Mouse (Mus musculus) olfactory bulb, adult 2 months (tissue): ENCODE results near the gene Wdr82. TPM values are rescaled to one million over a fixed set of nuclear protein-coding genes. Genes with fewer than 3 reads are reported as not detected.
A peak's percentile ranks its signal among the peaks of the same experiment; 100 is the strongest.

Experiments used
- H3K27ac ChIP-seq: fragments of 200-500 bp; 2 replicates; pipeline ENCODE4 v1.5.1; 2012; ENCODE audit warnings: low read depth, low read length; ENCODE audit not compliant: insufficient read depth
- H3K4me1 ChIP-seq: fragments of 200-500 bp; 2 replicates; pipeline ENCODE4 v1.6.1; 2012; ENCODE audit warnings: low read length; ENCODE audit not compliant: control insufficient read depth, insufficient read depth
- H3K4me3 ChIP-seq: fragments of 200-500 bp; 2 replicates; pipeline ENCODE4 v1.5.1; 2012; ENCODE audit warnings: mild to moderate bottlenecking, low read depth, low read length, moderate library complexity; ENCODE audit not compliant: insufficient read depth
- CTCF ChIP-seq: fragments of 200-500 bp; IDR thresholded peaks from 2 replicates; pipeline ENCODE4 v1.5.1; 2012; ENCODE audit warnings: low read depth, mild to moderate bottlenecking, low read length, moderate library complexity; ENCODE audit not compliant: insufficient read depth
- POLR2A ChIP-seq: fragments of 200-500 bp; IDR thresholded peaks from 2 replicates; pipeline ENCODE4 v1.6.1; 2012; ENCODE audit warnings: mild to moderate bottlenecking, low read depth, low read length, moderate library complexity; ENCODE audit not compliant: insufficient read depth
- WGBS: fragments of 180-500 bp; shearing (Covaris S2); methylation state at CpG from one replicate; pipeline ENCODE4 v1.1.7; 2018; 5-methylcytosine and 5-hydroxymethylcytosine counted together
- polyA plus RNA-seq: library from polyadenylated mRNA; stranded (reverse); fragments of >200 nt; gene quantifications from 2 replicates; pipeline ENCODE4 v1.2.4, GENCODE M21; 2012; ENCODE audit warnings: low replicate concordance; ENCODE audit not compliant: missing spikeins, insufficient read depth, insufficient read length

The Wdr82 gene
- polyA plus RNA-seq, 1 experiment: not detected

- no peak overlapping the region for H3K4me3 ChIP-seq
- WGBS: 79% methylated on average over 2 of the region's 2 CpGs
These were observed 25.1 kb upstream of the Wdr82 start for GRCm38 (mm10) chr9:106145582-106145981.

DNA sequence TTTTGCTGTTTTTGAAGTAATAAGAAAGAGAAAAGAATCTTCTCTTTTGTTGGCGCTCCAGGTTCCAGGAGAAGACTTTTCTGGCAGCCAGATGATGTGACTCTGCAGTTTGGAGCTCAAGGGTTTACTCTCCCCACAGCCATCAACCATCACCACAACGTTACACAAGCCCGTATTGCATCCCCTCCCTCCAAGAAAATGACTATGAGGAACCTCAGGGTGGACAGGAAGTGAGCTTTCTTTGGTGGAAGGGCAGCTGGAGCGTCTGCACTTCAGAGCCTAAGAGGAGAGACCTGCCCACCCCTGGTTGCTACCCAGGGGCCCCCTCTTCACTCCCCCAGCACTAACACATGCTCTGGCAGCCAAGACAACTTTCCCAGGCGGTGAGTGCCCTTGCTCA, 23.4 kb upstream of the Wdr82 start:
- TF ChIP-seq POLR2A (no peak), CTCF (no peak)
- H3K4me1 ChIP-seq: peaks cover 14% of the 10 kb centered on the region
- WGBS: 67% methylated on average over 5 of the region's 5 CpGs
- H3K4me3 ChIP-seq: no peak overlapping the region
- H3K27ac ChIP-seq: no peak overlapping the region

More at GRCm38 (mm10) chr9:106145582-106145981, 25.1 kb upstream of the Wdr82 start:
- H3K4me1 ChIP-seq: peaks cover 14% of the 10 kb centered on the region
- TF ChIP-seq CTCF (no peak), POLR2A (no peak)
- no peak overlapping the region for H3K27ac ChIP-seq

- Histone ChIP-seq H3K4me1 (peaks cover 14% of the 10 kb centered on the region), H3K4me3 (0 out of 2 replicates have a peak overlapping the region, but pooled peaks have one; percentile 4), H3K27ac (no peak overlapping the region)
- no peak for TF ChIP-seq CTCF
- TF ChIP-seq POLR2A: no peak
- 10% methylated on average over 10 of the region's 10 CpGs for WGBS
These were observed 22.8 kb upstream of the Wdr82 start for GRCm38 (mm10) chr9:106147851-106148431.

DNA sequence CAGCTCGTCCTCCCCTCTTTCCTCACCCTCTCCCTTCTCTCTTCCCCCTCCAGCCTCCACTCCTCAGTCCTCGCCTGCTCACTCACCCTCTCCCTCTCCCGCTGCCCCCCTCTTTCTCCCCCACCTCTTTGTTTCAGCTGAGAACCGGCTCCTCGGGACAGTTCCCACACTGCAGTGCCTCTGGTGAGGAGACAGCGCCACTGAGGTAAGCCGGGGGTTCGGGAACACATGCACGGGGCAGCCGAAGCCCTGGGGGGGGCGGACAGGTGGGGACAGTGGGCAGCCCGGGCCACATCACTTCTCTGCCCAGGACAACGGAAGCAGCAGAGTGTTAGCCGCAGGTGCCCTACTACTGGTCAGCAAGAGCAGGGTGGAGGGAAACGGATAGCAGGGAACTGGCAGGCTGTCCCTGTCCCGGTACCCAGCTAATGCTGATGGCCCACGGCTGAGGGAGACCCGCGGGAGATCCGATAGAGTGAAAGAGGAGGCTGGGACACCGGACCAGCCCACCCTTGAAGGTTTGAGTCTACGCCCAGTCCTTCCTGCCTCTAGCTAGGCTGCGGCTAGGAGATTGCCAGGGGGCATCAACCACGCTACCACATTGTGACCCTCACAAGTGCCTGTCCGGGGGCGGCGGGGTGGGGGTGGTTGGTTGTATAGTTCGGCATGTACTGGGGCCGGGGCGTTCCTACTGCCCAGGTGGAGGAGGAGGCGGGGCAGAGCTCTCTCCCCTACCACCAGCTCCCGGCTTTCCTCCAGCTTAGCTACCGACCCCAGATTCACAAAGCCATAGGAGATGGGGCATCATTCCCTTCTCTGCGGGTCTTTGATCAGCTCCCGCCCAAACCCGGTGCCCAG, 22.0 kb upstream of the Wdr82 start:
- no peak overlapping the region for H3K27ac ChIP-seq
- TF ChIP-seq POLR2A: no peak
- no peak for TF ChIP-seq CTCF
- 1% methylated on average over 36 of the region's 36 CpGs for WGBS
- H3K4me1 ChIP-seq: peaks cover 14% of the 10 kb centered on the region
- peak overlapping the region; percentile 4 for H3K4me3 ChIP-seq

- Histone ChIP-seq H3K4me1 (peaks cover 14% of the 10 kb centered on the region), H3K4me3 (no peak overlapping the region), H3K27ac (no peak overlapping the region)
- 9% methylated on average over 10 of the region's 10 CpGs for WGBS
- TF ChIP-seq CTCF (no peak), POLR2A (no peak)
These were observed 21.4 kb upstream of the Wdr82 start for GRCm38 (mm10) chr9:106149399-106149754.

- TF ChIP-seq CTCF (no peak), POLR2A (no peak)
- Histone ChIP-seq H3K27ac (no peak overlapping the region), H3K4me3 (no peak overlapping the region), H3K4me1 (peaks cover 5% of the 10 kb centered on the region)
- WGBS: 89% methylated on average over 9 of the region's 9 CpGs
These were observed 16.6 kb upstream of the Wdr82 start for GRCm38 (mm10) chr9:106154106-106154505.

GRCm38 (mm10) chr9:106156419-106156818, 14.3 kb upstream of the Wdr82 start:
- Histone ChIP-seq H3K4me3 (no peak overlapping the region), H3K4me1 (no peaks in the 10 kb centered on the region), H3K27ac (no peak overlapping the region)
- WGBS: 60% methylated on average over 5 of the region's 5 CpGs
- no peak for TF ChIP-seq CTCF
- TF ChIP-seq POLR2A: no peak

- Histone ChIP-seq H3K27ac (no peak overlapping the region), H3K4me3 (no peak overlapping the region), H3K4me1 (no peaks in the 10 kb centered on the region)
- TF ChIP-seq POLR2A: no peak
- no peak for TF ChIP-seq CTCF
- WGBS: 81% methylated on average over 21 of the region's 21 CpGs
These were observed 13.7 kb upstream of the Wdr82 start for GRCm38 (mm10) chr9:106156921-106157622.

- Histone ChIP-seq H3K4me1 (no peaks in the 10 kb centered on the region), H3K27ac (no peak overlapping the region), H3K4me3 (no peak overlapping the region)
- TF ChIP-seq CTCF (no peak), POLR2A (no peak)
- 82% methylated on average over 10 of the region's 10 CpGs for WGBS
These were observed 13.2 kb upstream of the Wdr82 start for GRCm38 (mm10) chr9:106157623-106157925.
